Mouse (Mus musculus): ENCODE results near the gene Sp140. TPM values are rescaled to one million over a fixed set of nuclear protein-coding genes. Genes with fewer than 3 reads are reported as not detected.
"Not testable (repeated sequence)": the region's sequence is repeated elsewhere in the genome, so short reads cannot be mapped to it uniquely, and the experiment has no call there.

Sp140 gene
- polyA plus RNA-seq (2014; fragmentation: Nextera tagmentation; extraction: Ambion mirVana) = 0.77 and 1.00 TPM in 2 replicates

GRCm38 (mm10) chr1:85600078-85600477 is at the start of gene Sp140:
Sp140 (plus strand) TSS chr1:85600378.
- H3K27ac ChIP-seq (ENCODE audit: low read length); H3K9me3 ChIP-seq (ENCODE audit: control insufficient read depth, low read depth, low read length); H3K9ac ChIP-seq (replicated peaks; ENCODE audit: low read depth, low read length); H3K36me3 ChIP-seq (ENCODE audit: control insufficient read depth, insufficient read depth, low read length); H3K4me1 ChIP-seq (ENCODE audit: control insufficient read depth, insufficient read depth, low read length); ATAC-seq (ENCODE audit: insufficient number of reproducible peaks, insufficient read depth, low FRiP score, low read depth); H3K4me3 ChIP-seq (ENCODE audit: low read depth, low read length); H3K27me3 ChIP-seq (ENCODE audit: control insufficient read depth, insufficient read depth, low read length); H3K4me2 ChIP-seq (replicated peaks; ENCODE audit: low read depth, low read length): not testable (repeated sequence)
- WGBS = no CpG with 5 or more reads among the region's 5 CpGs

- H3K27me3 ChIP-seq (ENCODE audit: control insufficient read depth, insufficient read depth, low read length); H3K9ac ChIP-seq (replicated peaks; ENCODE audit: low read depth, low read length); H3K27ac ChIP-seq (ENCODE audit: low read length); ATAC-seq (ENCODE audit: insufficient number of reproducible peaks, insufficient read depth, low FRiP score, low read depth); H3K4me3 ChIP-seq (ENCODE audit: low read depth, low read length); H3K4me1 ChIP-seq (ENCODE audit: control insufficient read depth, insufficient read depth, low read length); H3K9me3 ChIP-seq (ENCODE audit: control insufficient read depth, low read depth, low read length); H3K36me3 ChIP-seq (ENCODE audit: control insufficient read depth, insufficient read depth, low read length); H3K4me2 ChIP-seq (replicated peaks; ENCODE audit: low read depth, low read length): not testable (repeated sequence)
- WGBS = 78% methylated on average over 4 of the region's 4 CpGs
These were observed 44.9 kb upstream of the Sp140 start for GRCm38 (mm10) chr1:85555261-85555660.

DNA sequence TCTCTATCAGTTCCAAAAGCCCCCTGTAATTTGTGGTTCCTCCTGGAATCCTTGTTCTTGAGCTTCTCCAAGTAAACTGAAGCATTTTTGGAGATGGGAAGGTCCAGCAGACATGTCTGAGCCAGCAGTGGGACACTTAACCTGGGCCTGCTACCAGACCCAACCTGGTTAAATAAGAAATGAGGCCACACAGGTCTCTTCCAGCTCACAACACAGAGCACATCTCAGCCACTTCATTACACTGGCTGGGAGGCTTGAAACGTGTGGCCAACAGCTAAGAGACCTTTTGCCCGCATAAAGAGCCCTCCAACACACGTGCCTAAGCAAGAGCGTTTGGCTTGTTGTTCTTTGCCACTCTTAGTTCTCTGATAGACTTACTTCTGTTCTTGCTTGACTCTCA is 26.6 kb upstream of the Sp140 start:
- not testable (repeated sequence) for H3K9me3 ChIP-seq (ENCODE audit: control insufficient read depth, low read depth, low read length); H3K36me3 ChIP-seq (ENCODE audit: control insufficient read depth, insufficient read depth, low read length); H3K9ac ChIP-seq (replicated peaks; ENCODE audit: low read depth, low read length); H3K4me3 ChIP-seq (ENCODE audit: low read depth, low read length); H3K27me3 ChIP-seq (ENCODE audit: control insufficient read depth, insufficient read depth, low read length); H3K4me1 ChIP-seq (ENCODE audit: control insufficient read depth, insufficient read depth, low read length); H3K27ac ChIP-seq (ENCODE audit: low read length); H3K4me2 ChIP-seq (replicated peaks; ENCODE audit: low read depth, low read length); ATAC-seq (ENCODE audit: insufficient number of reproducible peaks, insufficient read depth, low FRiP score, low read depth)
- WGBS = 67% methylated on average over 4 of the region's 4 CpGs

- H3K36me3 ChIP-seq (ENCODE audit: control insufficient read depth, insufficient read depth, low read length); H3K9me3 ChIP-seq (ENCODE audit: control insufficient read depth, low read depth, low read length); ATAC-seq (ENCODE audit: insufficient number of reproducible peaks, insufficient read depth, low FRiP score, low read depth); H3K27ac ChIP-seq (ENCODE audit: low read length); H3K4me1 ChIP-seq (ENCODE audit: control insufficient read depth, insufficient read depth, low read length); H3K4me2 ChIP-seq (replicated peaks; ENCODE audit: low read depth, low read length); H3K27me3 ChIP-seq (ENCODE audit: control insufficient read depth, insufficient read depth, low read length); H3K9ac ChIP-seq (replicated peaks; ENCODE audit: low read depth, low read length); H3K4me3 ChIP-seq (ENCODE audit: low read depth, low read length): not testable (repeated sequence)
- WGBS = 52% methylated on average over 1 of the region's 3 CpGs
These were observed 24.8 kb upstream of the Sp140 start, which contains the start of gene G530012D18Rik for GRCm38 (mm10) chr1:85575376-85575775. G530012D18Rik (plus strand) TSS chr1:85575676.

DNA sequence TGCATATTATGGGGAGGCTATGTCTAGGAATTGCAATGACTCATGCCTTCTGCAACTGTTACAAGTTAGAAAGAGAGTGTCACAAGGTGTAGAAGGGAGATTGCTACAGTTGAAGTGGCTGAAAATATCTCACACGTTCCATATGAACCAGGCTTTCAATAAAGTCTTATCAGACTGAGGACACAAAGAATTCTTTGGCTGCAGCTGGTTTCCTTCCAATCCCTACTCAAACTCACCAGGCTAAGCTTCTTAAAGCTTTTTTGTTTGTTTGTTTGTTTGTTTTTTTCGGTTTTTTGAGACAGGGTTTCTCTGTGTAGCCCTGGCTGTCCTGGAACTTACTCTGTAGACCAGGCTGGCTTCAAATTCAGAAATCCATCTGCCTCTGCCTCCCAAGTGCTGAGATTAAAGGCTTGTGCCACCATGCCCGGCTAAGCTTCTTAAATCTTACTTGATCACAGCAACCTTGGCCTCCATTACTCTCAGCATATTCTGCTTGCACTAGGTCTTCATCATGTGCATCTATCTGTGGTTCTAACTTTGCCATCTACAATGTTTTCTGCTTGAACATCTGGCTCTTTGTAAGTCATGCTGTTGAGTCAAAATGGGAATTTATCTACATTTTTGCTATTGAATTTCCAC is 21.7 kb upstream of the Sp140 start:
- not testable (repeated sequence) for H3K9me3 ChIP-seq (ENCODE audit: control insufficient read depth, low read depth, low read length); H3K27ac ChIP-seq (ENCODE audit: low read length); H3K9ac ChIP-seq (replicated peaks; ENCODE audit: low read depth, low read length); H3K36me3 ChIP-seq (ENCODE audit: control insufficient read depth, insufficient read depth, low read length); H3K4me3 ChIP-seq (ENCODE audit: low read depth, low read length); ATAC-seq (ENCODE audit: insufficient number of reproducible peaks, insufficient read depth, low FRiP score, low read depth); H3K4me1 ChIP-seq (ENCODE audit: control insufficient read depth, insufficient read depth, low read length); H3K4me2 ChIP-seq (replicated peaks; ENCODE audit: low read depth, low read length); H3K27me3 ChIP-seq (ENCODE audit: control insufficient read depth, insufficient read depth, low read length)
- whole genome bisulfite sequencing = 74% methylated on average over 3 of the region's 3 CpGs

- not testable (repeated sequence) for H3K4me2 ChIP-seq (replicated peaks; ENCODE audit: low read depth, low read length); H3K36me3 ChIP-seq (ENCODE audit: control insufficient read depth, insufficient read depth, low read length); H3K4me1 ChIP-seq (ENCODE audit: control insufficient read depth, insufficient read depth, low read length); H3K4me3 ChIP-seq (ENCODE audit: low read depth, low read length); H3K9ac ChIP-seq (replicated peaks; ENCODE audit: low read depth, low read length); H3K9me3 ChIP-seq (ENCODE audit: control insufficient read depth, low read depth, low read length); H3K27me3 ChIP-seq (ENCODE audit: control insufficient read depth, insufficient read depth, low read length); ATAC-seq (ENCODE audit: insufficient number of reproducible peaks, insufficient read depth, low FRiP score, low read depth); H3K27ac ChIP-seq (ENCODE audit: low read length)
- 60% methylated on average over 6 of the region's 7 CpGs for WGBS
These were observed 20.7 kb upstream of the Sp140 start for GRCm38 (mm10) chr1:85579199-85580147.

GRCm38 (mm10) chr1:85580148-85580534 is 20.0 kb upstream of the Sp140 start:
- WGBS = 86% methylated on average over 2 of the region's 4 CpGs
- H3K4me1 ChIP-seq (ENCODE audit: control insufficient read depth, insufficient read depth, low read length); H3K4me3 ChIP-seq (ENCODE audit: low read depth, low read length); ATAC-seq (ENCODE audit: insufficient number of reproducible peaks, insufficient read depth, low FRiP score, low read depth); H3K9me3 ChIP-seq (ENCODE audit: control insufficient read depth, low read depth, low read length); H3K4me2 ChIP-seq (replicated peaks; ENCODE audit: low read depth, low read length); H3K27ac ChIP-seq (ENCODE audit: low read length); H3K36me3 ChIP-seq (ENCODE audit: control insufficient read depth, insufficient read depth, low read length); H3K9ac ChIP-seq (replicated peaks; ENCODE audit: low read depth, low read length); H3K27me3 ChIP-seq (ENCODE audit: control insufficient read depth, insufficient read depth, low read length): not testable (repeated sequence)

- not testable (repeated sequence) for H3K27ac ChIP-seq (ENCODE audit: low read length); ATAC-seq (ENCODE audit: insufficient number of reproducible peaks, insufficient read depth, low FRiP score, low read depth)
- WGBS = 65% methylated on average over 3 of the region's 3 CpGs
These were observed 19.6 kb upstream of the Sp140 start for GRCm38 (mm10) chr1:85580578-85580977.

More at GRCm38 (mm10) chr1:85580578-85580977, 19.6 kb upstream of the Sp140 start:
- H3K4me2 ChIP-seq (replicated peaks; ENCODE audit: low read depth, low read length); H3K4me1 ChIP-seq (ENCODE audit: control insufficient read depth, insufficient read depth, low read length); H3K9ac ChIP-seq (replicated peaks; ENCODE audit: low read depth, low read length); H3K36me3 ChIP-seq (ENCODE audit: control insufficient read depth, insufficient read depth, low read length); H3K9me3 ChIP-seq (ENCODE audit: control insufficient read depth, low read depth, low read length); H3K27me3 ChIP-seq (ENCODE audit: control insufficient read depth, insufficient read depth, low read length); H3K4me3 ChIP-seq (ENCODE audit: low read depth, low read length): not testable (repeated sequence)

All from stomach, embryonic 14.5 days (tissue).